Mouse (Mus musculus) cerebellum, postnatal 36 days (tissue): ENCODE measurements around the gene Phlpp1.

Experiments used
- DNase-seq, 2 experiments: peaks; one replicate each; pipeline ENCODE4 v3.0.0; 2021 to 2022; ENCODE audit warnings: mixed read lengths in 2 of 2

Gene Phlpp1

DNA sequence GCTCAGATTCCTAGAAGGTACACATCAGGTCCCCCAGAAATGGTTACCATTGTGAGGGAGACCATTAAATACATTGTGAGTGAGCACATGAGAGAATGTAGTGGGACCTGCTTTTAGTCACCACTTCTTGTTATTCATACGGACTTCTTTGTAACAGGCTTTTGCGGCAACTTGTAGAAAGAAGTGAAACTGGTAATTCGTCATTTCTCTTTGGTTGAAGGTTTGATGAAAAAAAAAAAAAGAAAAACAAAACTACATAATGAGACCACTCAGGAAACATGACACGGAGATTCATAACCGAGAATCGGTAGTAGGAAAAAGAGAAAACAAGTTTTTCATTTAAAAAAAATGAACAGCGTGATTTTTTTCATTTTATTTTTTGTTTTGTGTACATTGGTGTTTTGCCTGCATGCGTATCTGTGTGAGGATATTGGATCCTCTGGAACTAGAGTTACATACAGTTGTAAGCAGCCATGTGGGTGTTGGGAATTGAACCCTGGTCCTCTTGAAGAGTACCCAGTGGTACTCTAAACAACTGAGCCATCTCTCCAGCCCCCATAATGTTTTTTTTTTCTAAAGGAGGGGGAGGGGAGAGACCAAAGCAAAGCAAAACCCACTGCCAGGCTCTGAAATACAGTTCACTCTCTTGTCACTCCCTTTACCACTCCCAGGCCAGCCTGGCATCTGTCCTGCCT is 150.0 kb downstream of the Phlpp1 start:
- DNase-seq, result no peak

DNA sequence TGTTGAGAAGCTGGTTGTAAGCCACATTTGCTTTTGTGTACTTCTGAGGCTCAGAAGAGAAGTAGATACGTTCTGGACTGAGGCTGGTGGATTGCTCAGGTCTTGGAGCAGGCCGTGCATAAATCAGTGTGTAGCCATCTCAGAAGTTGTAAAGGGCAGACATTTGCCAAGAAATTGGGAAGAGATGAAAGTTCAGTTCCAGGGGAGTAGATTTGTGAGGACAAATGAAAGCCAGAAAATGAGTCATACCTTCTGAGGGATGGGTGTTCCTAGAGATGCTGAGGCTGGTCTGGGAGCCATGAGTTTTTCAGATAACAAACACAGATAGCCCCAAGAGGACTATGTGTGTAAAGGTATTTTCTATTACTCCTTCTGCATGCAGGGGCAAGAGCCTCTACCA is 155.1 kb downstream of the Phlpp1 start:
- DNase-seq, result no peak

DNA sequence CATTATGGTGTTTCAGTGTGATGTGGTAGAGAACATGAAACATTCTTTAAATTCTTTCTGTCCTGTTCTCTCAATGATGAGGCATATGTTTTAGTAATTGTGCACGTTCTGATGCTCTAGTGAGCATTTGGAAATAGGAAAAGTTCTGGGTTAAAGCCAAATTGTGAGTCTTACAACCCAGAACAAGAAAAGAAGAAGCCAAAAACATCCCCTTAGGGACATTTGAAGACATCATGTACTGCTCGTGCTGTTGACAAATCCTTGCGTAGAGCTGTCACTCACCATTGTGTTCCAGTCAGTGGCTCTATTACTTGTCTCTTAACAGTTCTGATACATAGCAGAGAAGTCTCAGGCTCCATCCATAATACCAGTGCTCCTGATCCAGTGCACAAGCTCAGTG is 170.5 kb downstream of the Phlpp1 start:
- no peak for DNase-seq

DNA sequence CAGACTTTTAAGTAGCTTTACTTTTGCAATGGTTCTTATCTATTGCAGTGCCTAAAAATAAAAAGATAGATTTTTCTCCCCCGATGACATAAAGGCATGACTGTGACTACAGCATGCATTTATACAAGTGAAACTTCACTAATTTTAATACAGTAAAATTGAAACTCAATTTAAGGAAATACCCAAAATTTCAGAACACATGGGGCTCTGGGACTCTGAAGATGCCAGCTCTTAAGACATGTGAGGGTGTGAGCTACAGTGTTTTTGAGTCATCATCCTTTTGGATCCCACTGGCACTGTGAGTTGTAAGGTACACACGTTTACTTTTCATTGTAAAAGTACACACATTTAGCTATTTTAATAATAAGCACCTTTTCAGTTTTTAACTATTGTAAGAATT is 173.7 kb downstream of the Phlpp1 start:
- DNase-seq, result no peak

DNA sequence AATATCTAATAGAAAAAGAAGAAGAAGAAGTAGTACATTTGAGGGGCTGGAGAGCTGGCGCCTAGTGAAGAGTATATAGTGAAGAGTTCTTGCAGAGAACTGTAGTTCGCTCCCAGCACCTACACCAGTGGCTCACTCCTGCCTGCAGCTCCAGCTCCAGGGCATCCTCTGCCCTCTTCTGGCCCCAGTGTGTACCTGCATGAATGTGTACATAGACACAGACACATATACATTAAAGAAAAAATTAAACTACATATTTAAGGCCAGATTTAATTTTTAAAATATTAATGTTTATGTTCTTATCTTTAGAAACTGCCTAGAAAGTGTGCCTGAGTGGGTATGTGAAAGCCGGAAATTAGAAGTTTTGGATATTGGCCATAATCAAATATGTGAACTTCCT is 175.2 kb downstream of the Phlpp1 start:
- DNase-seq, result no peak

DNA sequence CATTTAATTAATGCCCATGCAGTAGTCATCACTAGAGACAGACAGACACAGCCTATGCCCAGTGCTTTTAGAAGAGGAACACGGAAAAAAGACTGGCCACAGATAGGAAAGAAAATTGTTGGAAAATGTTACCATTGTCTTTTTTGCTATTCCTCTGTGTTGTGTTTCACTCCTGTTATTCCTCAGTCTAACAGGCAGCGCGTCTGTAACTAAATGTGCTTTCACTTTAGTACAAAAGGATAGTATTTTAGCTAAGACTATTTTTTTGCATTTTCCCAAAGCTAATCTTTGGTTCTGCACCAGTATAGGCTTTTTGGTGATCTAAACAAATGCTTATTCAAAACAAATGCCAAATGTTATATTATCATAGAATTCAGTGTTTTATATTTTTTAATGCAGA is 177.6 kb downstream of the Phlpp1 start:
- DNase-seq, result no peak

DNA sequence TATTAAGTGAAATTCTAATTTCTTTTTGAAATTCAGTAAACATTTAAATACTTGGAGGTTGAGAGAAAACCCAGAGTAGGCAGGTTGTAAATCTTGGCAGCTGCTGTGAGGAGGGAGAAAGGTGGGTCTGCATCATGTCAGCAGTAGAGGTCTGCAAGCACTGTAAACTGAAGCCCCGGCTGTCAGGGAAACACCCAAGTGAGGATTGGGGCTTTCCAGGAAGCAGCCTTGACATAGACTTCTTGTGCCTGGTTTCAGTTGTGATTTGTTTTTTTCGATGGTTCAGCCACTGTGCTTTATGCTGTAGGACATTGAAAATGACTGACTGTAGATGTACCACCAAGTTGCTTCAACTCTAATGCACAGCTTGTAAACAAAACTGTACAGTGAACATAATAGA is 180.0 kb downstream of the Phlpp1 start:
- no peak for DNase-seq

DNA sequence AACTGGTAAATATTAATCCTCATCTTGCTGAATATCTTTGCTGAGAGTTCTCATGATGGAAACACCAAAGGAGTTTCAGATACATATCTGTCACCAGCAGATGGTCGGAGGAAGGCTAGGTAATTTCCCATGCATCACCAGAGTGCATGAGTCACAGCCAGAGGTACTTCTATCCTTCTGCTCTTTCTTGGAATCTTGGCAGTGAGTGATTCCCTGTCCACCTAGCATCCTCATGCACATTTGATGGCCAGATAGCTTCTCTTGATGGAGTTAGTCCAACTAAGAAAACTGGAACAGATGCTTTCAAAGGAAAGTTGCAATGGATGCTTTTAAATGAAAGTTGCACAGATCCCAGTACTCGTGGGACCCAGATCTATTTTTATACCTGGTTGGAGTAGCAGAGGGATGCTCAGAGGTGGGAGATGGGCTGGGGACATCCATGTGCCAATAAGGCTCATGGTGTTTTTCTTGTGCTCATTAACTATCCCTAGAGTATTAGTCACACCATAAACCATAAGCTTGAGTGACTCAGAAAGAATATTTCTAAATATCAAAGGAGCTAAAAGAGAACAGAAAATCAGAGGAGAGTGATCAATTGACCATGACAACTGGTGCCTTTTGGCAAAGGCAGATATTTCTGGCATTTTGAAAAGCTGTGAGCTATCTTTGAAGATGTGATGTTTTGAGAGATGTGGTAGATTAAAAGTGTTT is 181.4 kb downstream of the Phlpp1 start:
- peak; percentile 15 to 27 for DNase-seq

DNA sequence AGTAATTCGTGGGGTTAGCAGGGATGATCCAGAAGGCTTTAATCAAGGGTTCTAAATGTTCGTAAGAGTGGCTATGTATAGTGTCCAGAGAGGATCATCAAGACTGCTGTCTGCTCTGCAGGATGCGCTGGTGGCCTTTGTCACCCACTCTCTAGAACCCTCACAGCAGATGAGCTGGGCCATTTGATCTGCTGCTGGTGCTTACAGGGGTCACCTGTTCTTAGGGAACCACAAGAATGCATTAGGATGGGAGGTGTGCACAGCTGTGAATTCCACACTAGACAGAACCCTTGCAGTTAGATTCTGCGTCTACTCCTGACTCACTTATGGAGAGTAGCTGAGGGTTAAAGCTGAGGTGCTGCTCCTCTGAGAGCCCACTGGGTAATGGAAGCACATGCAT is 182.4 kb downstream of the Phlpp1 start:
- no peak for DNase-seq

DNA sequence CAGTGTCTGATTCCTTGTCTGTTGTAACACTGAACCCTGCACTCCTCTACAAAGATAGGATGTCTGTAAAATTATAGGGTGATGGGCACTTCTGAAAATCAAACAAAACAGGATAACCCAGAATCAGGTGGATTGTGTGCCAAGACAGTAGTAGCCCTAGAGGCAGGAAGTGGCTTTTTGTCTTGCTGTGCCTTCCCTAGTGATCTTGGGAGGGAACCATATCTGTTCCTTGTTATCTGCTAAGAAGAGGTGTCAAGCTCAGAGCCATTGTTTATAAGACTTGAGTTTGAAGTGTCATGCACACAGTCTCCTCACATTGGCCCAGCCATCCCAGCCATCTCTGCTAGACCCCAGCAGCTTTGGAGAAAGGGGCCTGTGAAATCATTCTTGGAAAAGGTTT is 187.9 kb downstream of the Phlpp1 start:
- no peak for DNase-seq

DNA sequence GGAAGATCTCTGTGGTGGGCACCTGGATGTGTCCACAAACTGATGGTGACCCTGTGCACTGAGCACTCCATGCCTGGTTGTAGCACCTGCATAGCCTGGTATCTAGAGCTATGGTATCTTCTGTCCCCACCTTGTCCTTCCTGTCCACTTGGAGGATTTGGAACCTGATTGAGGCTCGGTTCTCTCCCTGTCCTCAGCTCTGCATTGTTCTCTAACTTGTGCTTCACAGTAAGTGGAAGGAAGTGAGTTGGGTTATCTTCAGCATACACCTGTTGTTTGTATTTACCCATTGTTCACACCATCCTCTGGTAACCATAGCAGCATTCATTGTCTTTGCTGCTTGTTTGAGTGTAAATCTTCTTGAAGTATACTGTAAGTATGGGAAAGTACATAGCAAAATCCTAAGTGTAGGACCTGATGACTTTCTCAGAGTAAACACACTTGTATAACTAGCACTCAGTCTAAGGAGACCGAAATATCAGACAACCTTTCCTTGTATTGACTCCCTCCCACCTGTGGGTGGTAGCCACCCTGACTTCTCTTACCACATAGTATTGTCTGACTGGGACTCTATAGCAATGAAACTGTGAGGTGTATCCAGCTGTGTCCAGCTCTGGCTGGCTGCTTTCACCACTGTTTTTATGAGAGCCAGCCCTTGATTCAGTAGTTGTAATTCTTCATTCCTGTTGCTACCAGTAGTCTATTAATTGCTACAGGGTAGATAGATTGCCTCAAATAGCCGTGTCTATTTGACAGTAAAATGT is 191.5 kb downstream of the Phlpp1 start:
- no peak for DNase-seq

DNA sequence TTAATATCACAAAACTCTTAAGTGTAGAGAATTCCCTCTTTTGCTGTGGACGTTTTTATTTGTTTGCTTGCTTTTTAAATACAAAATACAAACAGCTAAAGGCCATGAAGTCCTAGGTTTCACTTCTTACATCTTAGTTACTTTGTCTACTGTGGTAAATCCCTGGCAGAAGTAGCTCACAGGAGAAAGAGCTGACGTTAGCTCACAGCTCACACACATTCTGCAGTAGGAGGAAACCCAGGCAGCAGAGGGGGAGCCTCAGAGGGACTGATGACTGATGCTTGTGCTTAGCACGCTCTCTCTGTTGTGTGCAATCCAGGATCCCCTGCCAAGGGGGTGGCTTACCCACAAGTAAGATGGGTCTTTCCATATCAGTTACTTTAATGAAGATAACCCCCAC is 197.8 kb downstream of the Phlpp1 start:
- DNase-seq, result no peak

DNA sequence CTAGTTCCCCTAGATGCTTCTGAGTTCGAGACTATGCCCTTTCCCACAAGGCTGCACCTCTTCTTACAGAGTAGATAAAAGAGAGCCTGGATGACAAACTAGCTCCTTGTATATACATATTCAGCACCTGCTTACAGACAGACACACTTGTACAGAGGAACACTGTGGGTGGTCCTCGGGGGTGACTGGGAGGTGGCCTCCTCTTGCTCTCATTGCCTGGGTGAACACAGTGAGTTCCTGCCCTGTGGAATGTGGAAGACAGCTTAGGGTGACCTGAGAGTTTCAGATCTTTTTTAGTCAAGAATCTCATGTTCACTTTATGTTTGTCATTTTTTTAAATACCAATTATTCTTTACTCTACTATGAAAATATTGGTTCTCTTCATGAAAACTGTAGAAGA is 200.9 kb downstream of the Phlpp1 start:
- DNase-seq, result no peak

DNA sequence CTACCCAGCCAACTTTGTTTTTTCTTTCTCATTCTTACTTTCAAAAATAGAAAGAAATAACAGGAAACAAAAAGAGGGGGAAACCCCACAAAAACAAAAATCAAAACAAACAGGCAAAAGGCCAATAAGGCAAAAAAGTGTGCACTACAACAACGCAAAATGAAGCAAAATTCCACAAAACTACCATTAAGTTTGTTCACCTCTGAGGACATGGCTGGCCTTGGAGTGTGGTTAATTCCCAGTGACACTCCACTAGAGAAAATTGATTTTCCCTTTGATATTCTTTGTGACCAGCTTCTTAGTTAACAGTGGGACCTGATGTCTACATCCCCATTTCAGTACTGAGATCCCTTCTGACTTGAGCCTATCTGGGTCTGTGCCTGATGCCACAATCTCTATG is 202.1 kb downstream of the Phlpp1 start:
- DNase-seq, result no peak

DNA sequence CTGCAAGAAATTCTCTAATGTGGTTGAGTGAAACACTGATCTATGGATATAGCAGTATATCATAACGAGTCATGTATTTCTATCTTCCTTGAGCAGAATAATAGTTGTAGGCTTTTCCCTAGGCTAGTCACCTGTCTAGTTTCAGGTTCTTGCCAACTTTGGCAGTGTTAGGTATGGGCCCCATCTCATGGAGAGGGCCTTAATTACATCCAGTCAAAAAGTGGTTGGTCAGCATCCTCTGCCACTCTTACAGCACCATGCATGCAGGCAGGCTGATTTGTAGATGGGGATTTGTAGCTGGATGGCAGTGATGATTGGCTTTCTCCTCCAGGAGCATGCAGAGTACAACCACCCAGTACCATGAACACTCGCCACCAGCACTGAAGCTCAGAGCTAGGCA is 202.7 kb downstream of the Phlpp1 start:
- DNase-seq, result peak in 1 of 2 experiments; percentile 47

DNA sequence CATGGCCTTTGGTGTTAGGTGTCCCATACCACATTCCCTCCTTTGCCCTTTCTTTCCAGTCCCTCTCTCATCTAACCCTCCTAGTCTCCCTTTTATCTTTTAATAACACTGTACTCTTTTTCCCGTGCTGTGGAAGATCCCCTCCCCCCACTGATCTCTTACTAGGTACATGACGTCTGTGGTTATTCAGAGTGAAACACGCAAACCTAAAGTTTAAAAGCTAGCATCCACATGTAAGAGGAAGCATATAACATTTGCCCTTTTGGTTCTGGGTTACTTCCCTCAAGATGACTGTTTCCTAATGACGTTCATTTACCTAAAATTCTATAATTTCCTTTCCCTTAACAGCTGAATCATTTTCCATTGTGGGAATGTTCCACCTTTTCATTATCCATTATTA is 203.4 kb downstream of the Phlpp1 start:
- no peak for DNase-seq

DNA sequence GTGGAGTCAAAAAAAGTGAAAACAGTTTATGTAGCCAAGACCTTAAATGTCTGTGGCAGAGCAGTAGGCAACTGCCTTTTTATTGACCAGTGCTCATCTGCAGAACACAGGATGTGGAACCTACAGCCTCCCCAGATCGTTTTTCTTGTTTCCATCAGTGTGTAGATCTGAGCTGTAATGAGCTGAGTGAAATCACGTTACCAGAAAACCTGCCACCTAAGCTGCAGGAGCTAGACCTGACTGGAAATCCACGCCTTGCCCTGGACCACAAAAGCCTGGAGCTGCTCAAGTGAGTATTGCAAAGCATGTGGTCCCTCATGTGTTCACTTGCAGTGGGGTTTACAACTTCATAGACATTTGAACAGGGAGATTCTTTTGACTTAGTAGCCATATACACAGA is 204.5 kb downstream of the Phlpp1 start:
- no peak for DNase-seq

DNA sequence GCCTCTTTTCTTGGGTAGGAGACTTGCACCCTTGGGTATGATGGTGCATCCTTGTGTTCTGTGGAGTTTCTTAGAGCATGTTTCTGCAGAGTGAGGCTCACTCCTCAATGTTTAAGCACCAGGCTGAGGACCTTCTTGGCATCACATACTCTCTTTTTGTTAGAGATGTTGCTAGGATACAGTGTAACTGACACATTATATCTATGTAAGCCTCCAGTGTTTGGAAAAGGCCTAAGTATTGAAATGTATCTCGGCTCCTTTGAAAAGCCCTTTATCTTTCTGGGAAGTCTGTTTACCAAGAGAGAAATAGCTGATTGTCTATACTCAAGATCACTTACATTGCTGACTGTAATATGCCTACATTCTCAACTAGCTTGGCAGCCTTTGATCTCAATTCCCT is 208.9 kb downstream of the Phlpp1 start:
- no peak for DNase-seq

DNA sequence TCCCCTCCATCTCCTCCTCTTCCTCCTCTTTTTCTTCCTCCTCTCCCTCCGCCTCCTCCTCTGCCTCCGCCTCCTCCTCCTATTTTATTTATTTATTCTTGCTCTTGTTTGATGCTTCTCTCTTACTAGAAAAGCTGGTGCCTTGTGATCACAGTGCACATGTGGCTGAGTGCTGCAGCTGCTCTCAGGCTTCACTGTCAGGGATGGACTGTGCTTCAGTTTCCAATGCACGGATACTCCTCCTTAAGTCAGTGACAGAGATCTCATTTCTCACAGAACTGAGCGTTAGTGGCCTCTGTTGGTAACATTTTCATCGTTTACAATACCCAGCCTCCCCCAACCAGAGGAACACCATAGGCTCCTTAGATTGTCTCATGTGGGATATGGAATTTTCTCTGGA is 215.0 kb downstream of the Phlpp1 start:
- DNase-seq, result no peak

DNA sequence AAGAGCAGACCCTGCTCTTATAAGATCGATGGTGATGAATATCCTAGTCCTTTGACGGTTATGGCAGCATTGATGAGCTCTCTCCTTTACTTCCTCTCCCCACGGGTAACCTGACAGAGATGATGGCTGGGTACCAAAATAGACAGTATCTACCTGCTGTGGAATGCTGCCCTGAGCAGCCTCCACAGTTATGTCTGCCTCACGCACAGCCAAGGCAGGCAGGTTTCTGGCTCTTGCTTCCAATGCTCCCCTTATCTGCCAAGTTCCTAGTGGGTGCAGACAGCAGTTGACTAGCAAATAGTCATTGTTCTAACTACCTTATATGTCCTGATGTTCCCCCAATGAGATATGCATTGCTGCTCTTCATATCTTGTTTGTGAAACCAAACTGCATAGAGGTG is 215.7 kb downstream of the Phlpp1 start:
- no peak for DNase-seq

DNA sequence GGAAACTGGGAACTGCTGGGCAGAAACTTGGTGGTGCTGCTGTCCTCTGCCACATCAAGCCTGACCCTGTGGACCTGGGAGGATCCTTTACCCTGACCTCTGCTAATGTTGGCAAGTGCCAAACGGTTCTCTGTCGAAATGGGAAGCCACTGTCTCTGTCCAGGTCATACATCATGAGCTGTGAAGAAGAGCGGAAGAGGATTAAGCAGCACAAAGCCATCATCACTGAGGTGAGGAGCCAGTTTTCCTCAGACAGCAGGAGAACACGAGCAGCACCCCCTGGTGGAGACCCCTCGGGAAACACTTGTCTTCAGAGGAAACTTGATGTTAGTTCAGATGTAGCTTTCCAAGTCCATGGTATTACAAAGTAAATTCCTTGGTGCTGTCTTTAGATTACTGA is 218.1 kb downstream of the Phlpp1 start:
- peak; percentile 46 to 56 for DNase-seq

DNA sequence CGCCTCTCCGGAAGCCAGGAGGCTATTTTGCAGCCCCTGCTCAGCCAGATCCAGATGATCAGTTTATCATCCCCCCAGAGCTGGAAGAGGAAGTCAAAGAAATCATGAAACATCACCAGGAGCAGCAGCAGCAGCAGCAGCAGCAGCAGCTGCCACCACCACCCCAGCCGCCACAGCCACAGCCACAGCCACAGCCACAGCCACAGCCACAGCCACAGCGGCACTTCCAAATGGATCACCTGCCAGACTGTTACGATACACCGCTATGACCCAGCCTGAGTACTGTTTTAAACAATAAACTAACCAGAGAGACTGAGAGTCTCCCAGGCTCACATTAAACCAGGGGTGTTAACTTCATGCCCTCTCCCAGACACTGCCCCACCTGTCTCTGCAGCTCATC is 221.5 kb downstream of the Phlpp1 start:
- DNase-seq, result no peak

DNA sequence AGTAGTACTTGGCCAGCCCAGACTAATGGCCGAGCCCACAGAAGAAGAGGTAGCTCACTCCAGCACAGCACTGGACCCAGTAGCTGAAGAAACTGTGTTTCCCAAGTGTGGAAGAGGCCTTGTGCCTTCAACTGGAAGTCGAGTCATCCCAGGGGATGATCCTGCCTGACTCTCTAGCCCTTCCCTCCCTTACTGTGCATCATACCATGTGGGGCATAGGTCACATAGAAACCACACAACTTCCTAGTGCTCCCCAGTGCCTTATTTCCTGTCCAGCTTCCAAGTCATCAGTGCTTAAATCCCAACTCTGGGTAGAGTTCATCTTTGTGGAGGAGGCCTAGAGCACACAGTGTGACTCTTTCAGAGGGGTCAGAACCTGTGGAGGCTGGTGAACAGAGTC is 223.1 kb downstream of the Phlpp1 start:
- DNase-seq, result no peak

DNA sequence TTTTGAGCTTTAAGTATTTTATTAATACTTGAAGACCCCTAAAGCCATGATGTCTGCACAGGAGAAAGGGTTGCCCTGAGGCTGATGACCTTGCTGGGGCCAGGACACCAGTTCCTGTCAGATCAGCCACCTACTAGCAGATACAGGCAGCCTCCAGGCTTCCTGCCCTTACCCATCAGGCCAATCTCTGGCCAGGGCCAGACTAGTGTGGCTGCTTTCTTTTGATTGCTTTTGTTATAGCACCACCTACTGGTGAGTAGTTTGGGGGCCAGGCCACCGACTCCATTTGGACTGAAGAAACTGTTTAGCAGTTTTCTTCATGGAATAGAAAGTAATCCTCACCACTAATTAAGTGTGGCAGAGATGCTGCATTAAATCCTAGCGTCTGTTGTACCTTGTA is 223.9 kb downstream of the Phlpp1 start:
- peak; percentile 70 to 76 for DNase-seq
